Mouse (Mus musculus): Measurements from ENCODE around the gene Hecw2. TPM values are rescaled to one million over a fixed set of nuclear protein-coding genes. Genes with fewer than 3 reads are reported as not detected.

The Hecw2 gene
- polyA plus RNA-seq, 1 experiment from 2014 or later: 2.9 TPM

GRCm38 (mm10) chr1:53838182-53838859 is 356.6 kb downstream of the Hecw2 start:
- no peak for DNase-seq (ENCODE audit: low spot score)
- 94% methylated on average over 8 of the region's 8 CpGs for WGBS
- H3K36me3 ChIP-seq (ENCODE audit: control insufficient read depth, insufficient read depth, low read length): no peaks in the 10 kb centered on the region
- no peaks in the 10 kb centered on the region for H3K9me3 ChIP-seq (ENCODE audit: control insufficient read depth, low read length)
- no peak overlapping the region for H3K4me3 ChIP-seq (ENCODE audit: low read depth, low read length)
- no peak overlapping the region for H3K4me2 ChIP-seq (ENCODE audit: low read depth, low read length, severe bottlenecking)
- H3K27ac ChIP-seq (ENCODE audit: low read depth, low read length): no peak overlapping the region
- H3K4me1 ChIP-seq (replicated peaks; ENCODE audit: control insufficient read depth, insufficient read depth, low read length): no peaks in the 10 kb centered on the region
- no peak overlapping the region for H3K9ac ChIP-seq (ENCODE audit: low read length)
- H3K27me3 ChIP-seq (ENCODE audit: control insufficient read depth, insufficient read depth, low read length): no peaks in the 10 kb centered on the region
- no peak for ATAC-seq (replicated peaks; ENCODE audit: low FRiP score)

GRCm38 (mm10) chr1:53830286-53830685 is 364.7 kb downstream of the Hecw2 start:
- no peaks in the 10 kb centered on the region; the same call in 1 of the 2 replicates for H3K36me3 ChIP-seq (ENCODE audit: control insufficient read depth, insufficient read depth, low read length)
- DNase-seq (ENCODE audit: low spot score) (no peak), ATAC-seq (replicated peaks; ENCODE audit: low FRiP score) (no peak)
- H3K27me3 ChIP-seq (ENCODE audit: control insufficient read depth, insufficient read depth, low read length): no peaks in the 10 kb centered on the region
- no peaks in the 10 kb centered on the region for H3K9me3 ChIP-seq (ENCODE audit: control insufficient read depth, low read length)
- WGBS: 88% methylated on average over 5 of the region's 5 CpGs
- no peak overlapping the region for H3K9ac ChIP-seq (ENCODE audit: low read length)
- no peaks in the 10 kb centered on the region for H3K4me1 ChIP-seq (replicated peaks; ENCODE audit: control insufficient read depth, insufficient read depth, low read length)
- no peak overlapping the region for H3K27ac ChIP-seq (ENCODE audit: low read depth, low read length)
- no peak overlapping the region for H3K4me3 ChIP-seq (ENCODE audit: low read depth, low read length)
- H3K4me2 ChIP-seq (ENCODE audit: low read depth, low read length, severe bottlenecking): no peak overlapping the region

GRCm38 (mm10) chr1:53829089-53829488 is 365.9 kb downstream of the Hecw2 start:
- DNase-seq (ENCODE audit: low spot score) (no peak), ATAC-seq (replicated peaks; ENCODE audit: low FRiP score) (no peak)
- H3K27me3 ChIP-seq (ENCODE audit: control insufficient read depth, insufficient read depth, low read length): no peaks in the 10 kb centered on the region
- 85% methylated on average over 9 of the region's 9 CpGs for WGBS
- H3K4me2 ChIP-seq (ENCODE audit: low read depth, low read length, severe bottlenecking): no peak overlapping the region
- no peaks in the 10 kb centered on the region; the same call in 1 of the 2 replicates for H3K36me3 ChIP-seq (ENCODE audit: control insufficient read depth, insufficient read depth, low read length)
- no peak overlapping the region for H3K4me3 ChIP-seq (ENCODE audit: low read depth, low read length)
- no peaks in the 10 kb centered on the region for H3K4me1 ChIP-seq (replicated peaks; ENCODE audit: control insufficient read depth, insufficient read depth, low read length)
- H3K9ac ChIP-seq (ENCODE audit: low read length): no peak overlapping the region
- no peak overlapping the region for H3K27ac ChIP-seq (ENCODE audit: low read depth, low read length)
- H3K9me3 ChIP-seq (ENCODE audit: control insufficient read depth, low read length): no peaks in the 10 kb centered on the region

DNA sequence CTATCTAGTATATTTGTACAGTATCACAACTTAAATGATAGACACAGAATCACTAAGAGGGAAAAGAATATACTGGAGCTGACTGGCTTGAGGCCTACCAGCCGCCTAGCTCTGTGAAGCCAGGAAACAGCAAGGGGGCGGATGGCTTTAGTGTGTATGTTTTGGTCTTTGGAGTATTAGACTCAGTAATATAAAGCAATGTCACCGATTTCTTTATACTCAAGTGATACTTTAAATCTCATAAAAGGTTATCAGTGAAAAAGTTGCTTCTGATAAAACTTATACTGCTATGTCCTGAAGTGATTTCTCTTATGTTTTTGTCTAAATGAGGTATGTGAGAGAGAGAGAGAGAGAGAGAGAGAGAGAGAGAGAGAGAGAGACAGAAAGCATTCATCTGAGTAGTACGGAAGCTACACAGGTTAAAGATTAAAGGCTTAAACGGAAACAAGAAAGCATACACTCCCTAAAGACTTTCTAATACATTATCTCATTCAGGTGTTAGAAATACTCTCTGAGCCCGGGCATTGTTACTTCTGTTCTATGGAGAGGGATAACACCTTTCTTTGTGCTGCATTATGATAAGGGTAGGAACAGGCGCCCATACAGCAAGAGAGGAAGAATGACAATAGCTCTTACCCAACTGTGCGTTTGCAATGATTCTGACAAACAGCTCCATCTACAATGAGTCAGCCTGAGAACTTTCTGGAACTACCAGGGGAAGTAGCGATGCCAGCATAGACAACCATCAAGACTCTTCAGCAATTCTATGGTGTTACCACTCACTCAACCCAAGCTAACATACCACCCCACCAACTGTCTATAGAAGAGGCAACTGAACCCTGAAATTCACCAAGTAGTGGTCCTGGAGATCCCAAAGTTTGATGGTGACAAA is 370.3 kb downstream of the Hecw2 start:
- ATAC-seq (replicated peaks; ENCODE audit: low FRiP score) (no peak), DNase-seq (ENCODE audit: low spot score) (no peak)
- 82% methylated on average over 9 of the region's 9 CpGs for WGBS
- Histone ChIP-seq H3K36me3 (ENCODE audit: control insufficient read depth, insufficient read depth, low read length) (no peaks in the 10 kb centered on the region), H3K4me3 (ENCODE audit: low read depth, low read length) (no peak overlapping the region), H3K9me3 (ENCODE audit: control insufficient read depth, low read length) (no peaks in the 10 kb centered on the region), H3K9ac (ENCODE audit: low read length) (no peak overlapping the region), H3K27ac (ENCODE audit: low read depth, low read length) (no peak overlapping the region), H3K4me1 (replicated peaks; ENCODE audit: control insufficient read depth, insufficient read depth, low read length) (peaks cover 5% of the 10 kb centered on the region; the same call in 1 of the 2 replicates), H3K27me3 (ENCODE audit: control insufficient read depth, insufficient read depth, low read length) (no peaks in the 10 kb centered on the region), H3K4me2 (ENCODE audit: low read depth, low read length, severe bottlenecking) (no peak overlapping the region)

DNA sequence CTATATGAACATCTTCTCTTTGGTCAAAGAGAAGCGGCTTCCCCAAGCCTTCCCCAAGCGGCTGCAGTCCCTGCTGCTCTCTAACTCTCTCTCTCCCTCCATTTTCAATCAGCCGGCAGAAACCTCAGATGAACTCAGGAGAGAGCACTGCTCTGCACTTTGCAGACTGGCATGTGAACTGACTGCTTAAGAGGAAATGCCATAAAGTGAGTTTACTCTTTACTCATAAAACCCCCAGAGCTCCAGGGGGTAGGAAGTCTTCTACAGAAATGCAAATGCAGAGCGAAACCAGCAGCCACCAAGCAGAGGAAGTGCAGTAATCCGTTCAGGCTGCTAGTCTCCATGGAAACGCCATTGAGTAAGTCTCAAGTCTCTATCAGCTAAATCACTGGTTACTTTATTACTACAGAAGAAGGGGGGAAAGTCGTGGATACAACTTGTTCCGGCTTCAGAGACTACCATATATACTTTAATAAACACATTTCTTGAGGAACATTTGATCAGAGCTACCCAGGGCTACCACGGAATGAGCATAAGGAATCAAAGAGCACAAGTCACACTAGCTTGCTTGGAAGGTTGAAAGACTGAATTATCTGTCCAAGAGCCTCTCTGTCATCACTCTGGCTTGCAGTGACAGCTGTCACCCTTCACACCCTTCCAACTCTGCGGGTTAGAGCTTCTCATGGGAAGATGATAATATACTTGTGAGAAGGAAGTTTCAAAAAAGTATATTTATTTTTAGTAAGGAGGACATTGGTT is 371.1 kb downstream of the Hecw2 start:
- WGBS: 4% methylated on average over 10 of the region's 10 CpGs
- Histone ChIP-seq H3K4me3 (ENCODE audit: low read depth, low read length) (no peak overlapping the region), H3K9ac (ENCODE audit: low read length) (no peak overlapping the region), H3K4me1 (replicated peaks; ENCODE audit: control insufficient read depth, insufficient read depth, low read length) (peaks cover 5% of the 10 kb centered on the region; the same call in 1 of the 2 replicates), H3K36me3 (ENCODE audit: control insufficient read depth, insufficient read depth, low read length) (no peaks in the 10 kb centered on the region), H3K27me3 (ENCODE audit: control insufficient read depth, insufficient read depth, low read length) (no peaks in the 10 kb centered on the region), H3K27ac (ENCODE audit: low read depth, low read length) (no peak overlapping the region; the same call in 1 of the 2 replicates), H3K9me3 (ENCODE audit: control insufficient read depth, low read length) (no peaks in the 10 kb centered on the region), H3K4me2 (ENCODE audit: low read depth, low read length, severe bottlenecking) (peak overlapping the region; percentile 38; the same call in 1 of the 2 replicates)
- ATAC-seq (replicated peaks; ENCODE audit: low FRiP score) (peak; percentile 91), DNase-seq (ENCODE audit: low spot score) (peak; percentile 64)

DNA sequence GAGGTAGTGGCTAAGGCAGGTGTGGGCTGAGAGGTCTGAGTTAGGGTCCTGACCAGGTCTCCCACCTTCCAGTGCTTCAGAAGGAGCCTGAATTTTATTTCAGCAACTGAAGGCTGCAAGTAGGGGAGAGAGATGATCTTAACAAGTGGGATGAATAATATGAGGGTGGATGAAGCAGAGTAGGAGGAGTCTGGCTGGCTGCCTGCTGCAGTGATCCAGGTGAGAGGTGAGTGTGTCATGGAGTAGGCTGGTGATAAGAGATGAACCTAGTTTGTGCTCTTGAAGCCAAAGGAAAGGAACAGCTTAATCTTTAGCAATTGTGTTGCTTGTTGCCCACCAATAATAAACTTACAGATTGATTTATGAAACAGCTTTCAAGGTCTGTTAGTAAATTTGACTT is 373.0 kb downstream of the Hecw2 start:
- H3K4me2 ChIP-seq (ENCODE audit: low read depth, low read length, severe bottlenecking): no peak overlapping the region
- ATAC-seq (replicated peaks; ENCODE audit: low FRiP score): no peak
- H3K4me3 ChIP-seq (ENCODE audit: low read depth, low read length): no peak overlapping the region
- H3K9ac ChIP-seq (ENCODE audit: low read length): no peak overlapping the region
- no peaks in the 10 kb centered on the region for H3K27me3 ChIP-seq (ENCODE audit: control insufficient read depth, insufficient read depth, low read length)
- H3K36me3 ChIP-seq (ENCODE audit: control insufficient read depth, insufficient read depth, low read length): no peaks in the 10 kb centered on the region
- H3K4me1 ChIP-seq (replicated peaks; ENCODE audit: control insufficient read depth, insufficient read depth, low read length): peaks cover 5% of the 10 kb centered on the region; the same call in 1 of the 2 replicates
- no peak overlapping the region for H3K27ac ChIP-seq (ENCODE audit: low read depth, low read length)
- H3K9me3 ChIP-seq (ENCODE audit: control insufficient read depth, low read length): no peaks in the 10 kb centered on the region
- DNase-seq (ENCODE audit: low spot score): no peak

- Histone ChIP-seq H3K4me3 (ENCODE audit: low read depth, low read length) (no peak overlapping the region), H3K27ac (ENCODE audit: low read depth, low read length) (no peak overlapping the region), H3K27me3 (ENCODE audit: control insufficient read depth, insufficient read depth, low read length) (no peaks in the 10 kb centered on the region), H3K36me3 (ENCODE audit: control insufficient read depth, insufficient read depth, low read length) (no peaks in the 10 kb centered on the region), H3K9me3 (ENCODE audit: control insufficient read depth, low read length) (no peaks in the 10 kb centered on the region), H3K9ac (ENCODE audit: low read length) (no peak overlapping the region), H3K4me2 (ENCODE audit: low read depth, low read length, severe bottlenecking) (no peak overlapping the region), H3K4me1 (replicated peaks; ENCODE audit: control insufficient read depth, insufficient read depth, low read length) (peaks cover 5% of the 10 kb centered on the region; the same call in 1 of the 2 replicates)
- ATAC-seq (replicated peaks; ENCODE audit: low FRiP score) (no peak), DNase-seq (ENCODE audit: low spot score) (no peak)
- 70% methylated on average over 5 of the region's 5 CpGs for WGBS
Measured at GRCm38 (mm10) chr1:53820041-53820632, 374.8 kb downstream of the Hecw2 start.

All from forebrain, embryonic 11.5 days (tissue).